7 mouse cellular contexts compared by ENCODE assay signal in genomic region chr10:69570466-69571288, GRCm38 (mm10).
DNase-seq lines count a peak whose midpoint lies in the region; ATAC-seq lines count a peak whose summit lies in the region.

No protein-coding gene starts in this region.

- no peaks in the 10 kb centered on the region for H3K9me3 ChIP-seq in hindbrain, embryonic 16.5 days (ENCODE audit: control insufficient read depth, low read length)
- no peaks in the 10 kb centered on the region for H3K9me3 ChIP-seq in liver, embryonic 13.5 days (replicated peaks)
- no peaks in the 10 kb centered on the region for H3K9me3 ChIP-seq in stomach, embryonic 15.5 days

- DNase-seq in ES-CJ7 (ENCODE audit: low read depth, low spot score) (peak; percentile 87), ZHBTc4 (ENCODE audit: low read depth, low spot score) (peak; percentile 87)
- DNase-seq in liver, embryonic 13.5 days = no peak
- DNase-seq in thymus, postnatal 10 days (ENCODE audit: low spot score in 2 of 2) = no peak

- H3K36me3 ChIP-seq in hindbrain, embryonic 16.5 days (ENCODE audit: control insufficient read depth, insufficient read depth, low read length) = no peaks in the 10 kb centered on the region
- H3K36me3 ChIP-seq in liver, embryonic 13.5 days = no peaks in the 10 kb centered on the region
- H3K36me3 ChIP-seq in stomach, embryonic 15.5 days = no peaks in the 10 kb centered on the region

- H3K9ac ChIP-seq in hindbrain, embryonic 16.5 days (ENCODE audit: low read depth, low read length) = no peak overlapping the region; the same call in 1 of the 2 replicates
- no peak overlapping the region for H3K9ac ChIP-seq in liver, embryonic 13.5 days
- H3K9ac ChIP-seq in stomach, embryonic 15.5 days = no peak overlapping the region

- ATAC-seq in hindbrain, embryonic 16.5 days = no peak
- ATAC-seq in liver, embryonic 13.5 days (ENCODE audit: low read depth) = no peak
- ATAC-seq in stomach, embryonic 15.5 days (ENCODE audit: insufficient read depth, low FRiP score, low read depth) = peak; percentile 40; the same call in 1 of the 2 replicates
- no peak for ATAC-seq in megakaryocyte-erythroid progenitor cell, adult 5-6 weeks (replicated peaks; ENCODE audit: low FRiP score, low TSS enrichment, poor library complexity, severe bottlenecking)

- 36% methylated on average over 18 of the region's 18 CpGs for WGBS in hindbrain, embryonic 16.5 days
- 31% methylated on average over 18 of the region's 18 CpGs for WGBS in liver, embryonic 13.5 days (ENCODE audit: insufficient replicate concordance)
- WGBS in stomach, embryonic 15.5 days = 31% methylated on average over 18 of the region's 18 CpGs

- H3K4me1 ChIP-seq in hindbrain, embryonic 16.5 days (ENCODE audit: control insufficient read depth, insufficient read depth, low read depth, low read length) = peaks cover 35% of the 10 kb centered on the region
- no peaks in the 10 kb centered on the region for H3K4me1 ChIP-seq in liver, embryonic 13.5 days (replicated peaks)
- H3K4me1 ChIP-seq in stomach, embryonic 15.5 days = peaks cover 10% of the 10 kb centered on the region; the same call in 1 of the 2 replicates

- H3K4me2 ChIP-seq in hindbrain, embryonic 16.5 days (ENCODE audit: low read length) = peak overlapping the region; percentile 43
- peak overlapping the region; percentile 51 for H3K4me2 ChIP-seq in liver, embryonic 13.5 days
- peak overlapping the region; percentile 57 for H3K4me2 ChIP-seq in stomach, embryonic 15.5 days

- no peak overlapping the region for H3K27ac ChIP-seq in hindbrain, embryonic 16.5 days (ENCODE audit: low read depth, low read length)
- H3K27ac ChIP-seq in liver, embryonic 13.5 days = no peak overlapping the region
- peak overlapping the region; percentile 35; the same call in 1 of the 2 replicates for H3K27ac ChIP-seq in stomach, embryonic 15.5 days

- peak overlapping the region; percentile 8; the same call in 1 of the 2 replicates for H3K4me3 ChIP-seq in hindbrain, embryonic 16.5 days (ENCODE audit: low read length)
- H3K4me3 ChIP-seq in liver, embryonic 13.5 days (replicated peaks) = peak overlapping the region; percentile 23; the same call in 1 of the 2 replicates
- peak overlapping the region; percentile 38 for H3K4me3 ChIP-seq in stomach, embryonic 15.5 days (replicated peaks)

- no peaks in the 10 kb centered on the region for H3K27me3 ChIP-seq in hindbrain, embryonic 16.5 days (replicated peaks; ENCODE audit: control insufficient read depth, insufficient read depth, low read length)
- peaks cover 28% of the 10 kb centered on the region for H3K27me3 ChIP-seq in liver, embryonic 13.5 days
- no peaks in the 10 kb centered on the region for H3K27me3 ChIP-seq in stomach, embryonic 15.5 days (replicated peaks)

Comparison
In these comparisons a context has a peak if more than half of its experiments do, and no peak if none do; other contexts are left out.
1. DNase-seq: peak in ES-CJ7 (single experiment) and ZHBTc4 (single experiment); none in liver, embryonic 13.5 days (single experiment) and thymus, postnatal 10 days (0 of 2).
2. Peak in every context shown above with its lines, with median percentiles within 50 percentile points of each other: H3K4me2 ChIP-seq and H3K4me3 ChIP-seq.